Mouse (Mus musculus) brain, embryonic 18.5 days (tissue): ENCODE results near the gene 2210017I01Rik.

Experiments
- DNase-seq: peaks from one replicate; pipeline ENCODE4 v3.0.0-alpha.2; 2012; ENCODE audit warnings: low read depth, low spot score

Gene 2210017I01Rik

DNA sequence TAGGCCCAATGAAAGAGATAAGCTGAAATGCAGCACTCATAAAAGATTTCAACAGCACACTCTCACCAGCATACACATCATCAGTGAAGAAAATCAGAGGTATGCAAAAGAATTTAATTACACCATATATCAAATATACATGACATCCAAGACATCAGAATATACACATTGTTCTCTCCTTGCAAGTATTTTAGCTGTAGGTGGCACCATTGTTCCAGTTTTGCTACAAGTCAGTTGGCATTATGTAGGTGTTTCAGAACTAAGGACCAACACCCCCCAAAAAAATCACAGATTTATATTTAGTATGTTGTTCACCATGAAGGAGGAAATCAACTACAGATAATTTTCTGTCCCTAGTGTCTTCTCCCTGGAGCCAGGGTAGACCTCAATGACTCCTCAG lies 41.9 kb downstream of the 2210017I01Rik start:
- DNase-seq, result no peak
